Mouse (Mus musculus) ES-E14 (cell line): ENCODE measurements at regions not wholly inside any gene's neighbourhood (a gene's known extent, or its start where the extent isn't known, plus 50 kb on each side); places are given as distances from the start of the nearest gene placed in this dataset.

Experiments
- DNase-seq: peaks from one replicate; pipeline ENCODE4 v3.0.0-alpha.2; 2013; ENCODE audit warnings: low read depth, low spot score
- H3K27ac ChIP-seq: 2 replicates; pipeline ENCODE4 v1.5.1; 2012; ENCODE audit warnings: low read depth, mild to moderate bottlenecking, low read length, moderate library complexity, mixed read lengths; ENCODE audit not compliant: poor library complexity, insufficient read depth, severe bottlenecking
- H3K36me3 ChIP-seq: 2 replicates; pipeline ENCODE4 v1.6.1; 2012; ENCODE audit warnings: mild to moderate bottlenecking, low read length, moderate library complexity, mixed read lengths; ENCODE audit not compliant: control insufficient read depth, poor library complexity, insufficient read depth, severe bottlenecking
- H3K4me1 ChIP-seq, 2 experiments: fragments of 150-350 bp in 1 of 2; sonication (generic) in 1 of 2; 2 replicates each; pipeline ENCODE4 v1.6.1; 2012; ENCODE audit warnings: low read length in 2 of 2, mild to moderate bottlenecking in 1 of 2, mixed read lengths in 1 of 2; ENCODE audit not compliant: control insufficient read depth in 2 of 2, insufficient read depth in 2 of 2, poor library complexity in 1 of 2
- H3K4me3 ChIP-seq, 2 experiments: fragments of 150-350 bp in 1 of 2; sonication (generic) in 1 of 2; 2 replicates each; pipeline ENCODE4 v1.5.1; 2012; ENCODE audit warnings: low read length in 2 of 2, low read depth in 1 of 2, mild to moderate bottlenecking in 1 of 2, mixed read lengths in 1 of 2; ENCODE audit not compliant: insufficient read depth in 1 of 2, poor library complexity in 1 of 2, severe bottlenecking in 1 of 2
- H3K9ac ChIP-seq: 2 replicates; pipeline ENCODE4 v1.6.1; 2012; ENCODE audit warnings: low read depth, mild to moderate bottlenecking, low read length, mixed read lengths; ENCODE audit not compliant: poor library complexity, insufficient read depth, severe bottlenecking
- H3K9me3 ChIP-seq: fragments of 150-350 bp; sonication (generic); 2 replicates; pipeline ENCODE4 v1.6.1; 2012; ENCODE audit warnings: low read depth, mild to moderate bottlenecking, low read length; ENCODE audit not compliant: control insufficient read depth, insufficient read depth
- CHD2 ChIP-seq: IDR thresholded peaks from 2 replicates; pipeline ENCODE4 v1.6.1; 2014; ENCODE audit warnings: mild to moderate bottlenecking, low read depth, low read length, inconsistent platforms
- HCFC1 ChIP-seq: IDR thresholded peaks from 2 replicates; pipeline ENCODE4 v1.6.1; 2012; ENCODE audit warnings: low read length, inconsistent platforms, borderline replicate concordance; ENCODE audit not compliant: insufficient read depth
- MAFK ChIP-seq: IDR thresholded peaks from 2 replicates; pipeline ENCODE4 v1.6.1; 2014; ENCODE audit warnings: mild to moderate bottlenecking, low read depth, low read length, inconsistent platforms; ENCODE audit not compliant: insufficient read depth
- ZC3H11A ChIP-seq: IDR thresholded peaks from 2 replicates; pipeline ENCODE4 v1.6.1; 2012; ENCODE audit warnings: low read depth, mild to moderate bottlenecking, inconsistent platforms, low read length, borderline replicate concordance
- ZNF384 ChIP-seq: IDR thresholded peaks from 2 replicates; pipeline ENCODE4 v1.6.1; 2012; ENCODE audit warnings: low read depth, low read length, inconsistent platforms
- in situ Hi-C, 2 experiments: fragments of 600-800 bp; cut with MboI; formaldehyde crosslinking; loops; one replicate each; pipeline ENCODE4 v1.15.1; 2025; ENCODE audit warnings: low sequenced_read_pairs in 2 of 2, inconsistent platforms in 1 of 2; ENCODE audit not compliant: unreplicated experiment in 2 of 2

DNA sequence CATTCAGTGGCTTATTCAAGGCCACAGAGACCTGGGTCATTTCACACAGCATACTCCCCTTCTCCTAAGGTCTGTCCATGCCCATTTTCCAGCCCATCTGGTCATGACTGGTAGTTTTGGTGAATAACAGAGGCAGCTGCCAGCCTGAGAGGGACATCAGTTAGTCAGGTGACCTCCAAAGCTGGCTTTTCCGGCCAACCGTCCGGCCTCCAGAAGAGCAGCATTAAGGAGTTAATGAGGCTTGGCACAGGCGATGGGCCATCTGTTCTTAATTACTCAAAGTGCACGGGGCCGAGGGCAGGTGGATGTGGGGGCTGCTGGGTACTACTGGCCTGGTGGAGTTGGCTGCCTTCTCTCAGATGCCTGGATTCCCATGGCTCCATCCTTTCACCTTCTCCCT is 389.7 kb downstream of the Nucb2 start:
- no peak overlapping the region for H3K9ac ChIP-seq
- no peaks in the 10 kb centered on the region for H3K9me3 ChIP-seq
- no peak for DNase-seq
- in situ Hi-C loops: no loop called here
- no peaks in the 10 kb centered on the region for H3K36me3 ChIP-seq
- no peak overlapping the region for H3K27ac ChIP-seq
- TF ChIP-seq HCFC1 (no peak), ZC3H11A (no peak), ZNF384 (no peak), CHD2 (no peak), MAFK (no peak)
- no peak overlapping the region for H3K4me3 ChIP-seq
- no peaks in the 10 kb centered on the region for H3K4me1 ChIP-seq

DNA sequence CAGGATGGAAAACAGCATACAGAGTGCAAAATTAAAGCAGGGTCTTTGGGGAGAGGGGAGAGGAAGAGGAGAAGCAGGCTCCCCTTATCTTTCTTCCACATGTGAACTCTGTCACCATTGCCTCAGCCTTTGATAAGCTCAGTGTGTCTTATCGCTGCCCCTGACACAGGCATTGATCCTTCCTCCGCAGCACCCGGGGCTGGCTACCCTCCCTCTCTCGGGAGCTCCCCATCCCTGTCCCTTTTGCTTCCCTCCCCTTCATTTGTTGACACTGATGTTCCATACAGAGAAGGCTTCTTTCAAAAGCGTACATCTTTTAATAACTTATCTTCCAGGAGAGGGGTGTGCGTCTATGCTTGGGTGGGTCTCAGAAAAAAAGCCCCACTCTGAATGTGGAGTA is 411.6 kb downstream of the Nucb2 start:
- no peaks in the 10 kb centered on the region for H3K4me1 ChIP-seq
- no peaks in the 10 kb centered on the region for H3K36me3 ChIP-seq
- H3K27ac ChIP-seq: no peak overlapping the region
- no peaks in the 10 kb centered on the region for H3K9me3 ChIP-seq
- no peak overlapping the region for H3K9ac ChIP-seq
- DNase-seq: no peak
- in situ Hi-C loops: no loop called here
- H3K4me3 ChIP-seq: no peak overlapping the region
- TF ChIP-seq HCFC1: no peak
- TF ChIP-seq ZC3H11A: no peak
- TF ChIP-seq CHD2: no peak
- TF ChIP-seq MAFK: no peak
- TF ChIP-seq ZNF384: no peak

DNA sequence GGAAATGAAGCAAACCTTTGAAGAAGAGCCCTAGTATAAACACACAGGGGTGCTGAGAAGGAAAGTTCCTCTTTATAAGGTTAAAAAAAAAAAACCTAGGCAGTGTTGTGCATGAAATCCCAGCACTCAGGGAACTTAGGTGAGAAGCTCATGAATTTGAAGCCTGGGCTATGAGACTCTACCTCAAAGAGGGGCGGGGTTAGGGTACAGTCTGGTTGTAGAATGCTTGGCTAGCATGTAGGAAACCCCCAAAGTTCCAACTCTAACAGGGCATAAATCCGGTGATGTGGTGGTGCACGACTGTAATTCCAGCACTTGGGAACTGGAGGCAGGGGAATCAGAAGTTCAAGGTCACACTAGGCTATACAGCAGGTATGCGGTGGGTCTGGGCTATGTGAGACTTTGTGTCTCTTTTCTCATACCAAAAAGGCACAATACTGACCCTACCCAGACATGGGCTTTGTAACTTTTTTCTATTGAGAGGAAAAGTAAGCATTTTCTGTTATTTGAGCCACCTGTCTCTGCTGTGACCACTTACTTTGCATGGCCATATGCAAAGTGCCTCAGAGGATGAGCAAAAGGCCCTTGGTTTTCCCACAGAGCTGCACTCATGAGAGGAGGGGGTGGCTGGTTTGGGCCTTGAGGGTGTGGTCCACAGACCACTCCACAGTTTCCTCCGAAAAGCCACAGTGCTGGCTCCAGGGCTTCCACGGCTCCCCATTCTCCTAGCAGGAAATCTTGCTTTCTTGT is 413.9 kb downstream of the Nucb2 start:
- in situ Hi-C loops: no loop called here
- TF ChIP-seq ZNF384 (no peak), ZC3H11A (no peak), MAFK (no peak), HCFC1 (no peak), CHD2 (no peak)
- DNase-seq: no peak

DNA sequence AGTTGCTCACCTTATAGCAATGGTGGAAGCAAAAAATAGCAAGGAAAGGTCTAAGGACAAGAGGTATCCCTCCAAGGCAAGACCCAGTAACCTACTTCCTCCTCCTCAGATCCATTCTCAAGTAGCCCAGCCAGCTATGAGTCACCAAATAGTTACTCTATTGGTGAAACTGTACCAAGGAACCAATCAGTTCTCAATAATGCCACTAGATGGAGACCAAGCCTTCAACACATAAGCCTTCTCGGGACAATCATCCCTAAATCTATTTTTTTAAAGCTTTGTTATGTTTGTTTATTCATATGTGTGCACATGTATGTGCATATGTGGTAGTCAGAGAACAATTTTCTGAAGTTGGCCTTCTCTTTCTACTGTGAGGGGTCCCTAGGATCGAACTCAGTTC is 434.3 kb upstream of the Xylt1 start:
- DNase-seq: no peak
- no peaks in the 10 kb centered on the region for H3K36me3 ChIP-seq
- H3K4me3 ChIP-seq: no peak overlapping the region
- no peaks in the 10 kb centered on the region for H3K9me3 ChIP-seq
- in situ Hi-C loops: no loop called here
- TF ChIP-seq HCFC1 (no peak), CHD2 (no peak), MAFK (no peak)
- H3K4me1 ChIP-seq: no peaks in the 10 kb centered on the region
- H3K27ac ChIP-seq: no peak overlapping the region
- no peak overlapping the region for H3K9ac ChIP-seq

More for the DNA sequence above, 413.9 kb downstream of the Nucb2 start:
- Histone ChIP-seq H3K4me1 (no peaks in the 10 kb centered on the region), H3K27ac (no peak overlapping the region), H3K36me3 (no peaks in the 10 kb centered on the region), H3K9ac (no peak overlapping the region), H3K4me3 (no peak overlapping the region), H3K9me3 (no peaks in the 10 kb centered on the region)
